22 mouse cellular contexts compared by ENCODE assay signal in the genomic region with DNA sequence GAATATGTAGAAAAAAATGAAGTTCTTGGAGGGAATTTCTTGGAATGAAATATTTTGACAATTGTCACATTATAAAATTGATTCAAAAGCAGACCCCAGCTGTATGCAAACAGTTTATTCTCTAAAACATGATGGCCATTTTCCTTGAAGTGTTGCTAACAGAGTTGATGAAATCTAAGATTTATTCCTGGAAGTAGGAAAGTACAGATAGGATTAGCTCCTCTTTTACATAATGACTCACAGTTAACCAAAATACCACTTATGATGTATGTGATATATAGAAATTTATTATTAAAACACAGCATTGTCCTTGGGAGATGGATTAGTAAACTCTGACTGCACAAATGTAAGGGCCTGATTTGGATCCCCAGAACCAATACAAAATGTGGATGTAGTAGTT.
"Had no signal": no experiment of that assay in that cellular context is flagged by ENCODE, and none has a peak within 500 bp of the region (broad histone marks: within the 10 kb centered on the region; RNA-seq: fewer than 3 reads in every experiment).

No protein-coding gene starts in this region.

- DNase-seq: heart, postnatal 10 days; heart, postnatal 14 days; heart, postnatal 36 days; heart, postnatal 4 days; kidney, adult 11 months; kidney, adult 18-20 months; kidney, adult 2 months; kidney, adult 8-10 months; kidney, adult 9 months; kidney, postnatal 10 days; kidney, postnatal 14 days; kidney, postnatal 25 days; kidney, postnatal 36 days; kidney, postnatal 4 days; layer of hippocampus, adult 9-11 months; layer of hippocampus, postnatal 36 days had no signal

- ATAC-seq: hindbrain, embryonic 16.5 days; hindbrain, postnatal 0 days; inflammation-experienced regulatory T-cells, adult 6 months; intestine, embryonic 15.5 days; intestine, embryonic 16.5 days; intestine, postnatal 0 days had no signal
